Mouse (Mus musculus): Measurements from ENCODE around the gene Abhd17a.

- TF ChIP-seq CTCF (conservative IDR thresholded peaks at IDR 0.05; ENCODE audit: insufficient read depth, insufficient read length, low read depth, low read length) (no peak), POLR2A (IDR thresholded peaks at IDR 0.05; ENCODE audit: low read depth, low read length) (no peak)
Measured at GRCm38 (mm10) chr10:80575925-80576324, 14.2 kb downstream of the Abhd17a start.

Data from kidney, adult 2 months (tissue).